Mouse (Mus musculus): ENCODE measurements around the gene Tada3.

GRCm38 (mm10) chr6:113326533-113327315 is 51.0 kb downstream of the Tada3 start, which contains the start of gene Ogg1:
- TF ChIP-seq CTCF (IDR thresholded peaks at IDR 0.05; ENCODE audit: borderline replicate concordance, control insufficient read depth, extremely low read depth, insufficient read depth, low read length, poor library complexity) (peak; percentile 46; the same call in 1 of the 2 replicates), POLR2A (IDR thresholded peaks at IDR 0.05; ENCODE audit: control insufficient read depth, extremely low read depth, insufficient read depth, low read length, poor library complexity) (peak; percentile 55)
